Mouse (Mus musculus) kidney, postnatal 0 days (tissue): ENCODE results near the gene Rdh5. TPM values are rescaled to one million over a fixed set of nuclear protein-coding genes. Genes with fewer than 3 reads are reported as not detected.

Experiments used
- ATAC-seq: fragments of 200-750 bp; cut with Nextera tagmentation; replicated peaks from 2 replicates; pipeline ENCODE4 v1.8.0; 2017; ENCODE audit warnings: low read depth, moderate number of reproducible peaks, moderate TSS enrichment, moderate library complexity; ENCODE audit not compliant: low FRiP score
- DNase-seq: peaks from one replicate; pipeline ENCODE4 v3.0.0-alpha.2; 2016; ENCODE audit warnings: low spot score
- H3K27ac ChIP-seq: fragments of 300-500 bp; sonication (generic); 2 replicates; pipeline ENCODE4 v1.5.1; 2014; ENCODE audit warnings: mild to moderate bottlenecking
- H3K27me3 ChIP-seq: fragments of 300-500 bp; sonication (generic); 2 replicates; pipeline ENCODE4 v1.6.1; 2014; ENCODE audit warnings: low read length, mixed read lengths; ENCODE audit not compliant: insufficient read depth
- H3K36me3 ChIP-seq: fragments of 300-500 bp; sonication (generic); 2 replicates; pipeline ENCODE4 v1.6.1; 2014; ENCODE audit warnings: low read length, mixed read lengths; ENCODE audit not compliant: insufficient read depth
- H3K4me1 ChIP-seq: fragments of 300-500 bp; sonication (generic); replicated peaks from 2 replicates; pipeline ENCODE4 v1.6.1; 2014; ENCODE audit warnings: antibody characterized with exemption, low read length, mixed read lengths; ENCODE audit not compliant: insufficient read depth
- H3K4me2 ChIP-seq: fragments of 300-500 bp; sonication (generic); 2 replicates; pipeline ENCODE4 v1.6.1; 2014; ENCODE audit warnings: mild to moderate bottlenecking, low read length, moderate library complexity, mixed read lengths
- H3K4me3 ChIP-seq: fragments of 300-500 bp; sonication (generic); replicated peaks from 2 replicates; pipeline ENCODE4 v1.5.1; 2014; ENCODE audit warnings: low read depth, low read length
- H3K9ac ChIP-seq: fragments of 300-500 bp; sonication (generic); 2 replicates; pipeline ENCODE4 v1.6.1; 2014; ENCODE audit warnings: low read depth, low read length
- H3K9me3 ChIP-seq: fragments of 300-500 bp; sonication (generic); replicated peaks from 2 replicates; pipeline ENCODE4 v1.6.1; 2016; ENCODE audit warnings: low read length, inconsistent platforms, mixed read lengths
- CTCF ChIP-seq: IDR thresholded peaks from 2 replicates; pipeline ENCODE4 v1.5.1; 2016; ENCODE audit warnings: antibody characterized with exemption, low read depth, mild to moderate bottlenecking, moderate library complexity
- WGBS: fragments of 180-500 bp; shearing (Covaris S2); extraction: QIAGEN DNeasy Blood & Tissue Kit; methylation state at CpG from one replicate; pipeline ENCODE4 v1.1.7; 2014; 5-methylcytosine and 5-hydroxymethylcytosine counted together
- polyA plus RNA-seq: library from polyadenylated mRNA; unstranded; fragments of >200 nt; fragmentation: Nextera tagmentation; extraction: Ambion mirVana; gene quantifications from 2 replicates; pipeline ENCODE4 v1.2.1, GENCODE M21; 2015

Rdh5 gene
- polyA plus RNA-seq, 1 experiment from 2014 or later, result 12.9 TPM

- 67% methylated on average over 16 of the region's 16 CpGs for WGBS
- peaks cover 7% of the 10 kb centered on the region; the same call in 1 of the 2 replicates for H3K36me3 ChIP-seq
- H3K27ac ChIP-seq, result peak overlapping the region; percentile 95
- ATAC-seq (no peak), DNase-seq (no peak)
- no peaks in the 10 kb centered on the region for H3K27me3 ChIP-seq
- peak overlapping the region; percentile 65 for H3K4me3 ChIP-seq
- no peaks in the 10 kb centered on the region for H3K9me3 ChIP-seq
- TF ChIP-seq CTCF, result no peak
- H3K4me2 ChIP-seq, result peak overlapping the region; percentile 59
- H3K4me1 ChIP-seq, result peaks cover 31% of the 10 kb centered on the region
- peak overlapping the region; percentile 75 for H3K9ac ChIP-seq
Measured at GRCm38 (mm10) chr10:128921883-128922821, 536 bp downstream of the Rdh5 start.

- no peak for TF ChIP-seq CTCF
- no peak overlapping the region for H3K4me3 ChIP-seq
- no peak overlapping the region for H3K4me2 ChIP-seq
- peak overlapping the region; percentile 67 for H3K27ac ChIP-seq
- no peaks in the 10 kb centered on the region for H3K27me3 ChIP-seq
- WGBS, result 29% methylated on average over 1 of the region's 1 CpGs
- no peaks in the 10 kb centered on the region for H3K9me3 ChIP-seq
- peaks cover 15% of the 10 kb centered on the region; the same call in 1 of the 2 replicates for H3K36me3 ChIP-seq
- H3K9ac ChIP-seq, result no peak overlapping the region
- no peak for DNase-seq
- ATAC-seq, result no peak
- H3K4me1 ChIP-seq, result peaks cover 31% of the 10 kb centered on the region
Measured at GRCm38 (mm10) chr10:128921251-128921650, 1.4 kb downstream of the Rdh5 start.

- no peak for TF ChIP-seq CTCF
- 64% methylated on average over 3 of the region's 3 CpGs for WGBS
- peaks cover 31% of the 10 kb centered on the region for H3K4me1 ChIP-seq
- peak overlapping the region; percentile 67 for H3K27ac ChIP-seq
- H3K4me3 ChIP-seq, result no peak overlapping the region
- no peaks in the 10 kb centered on the region for H3K27me3 ChIP-seq
- peaks cover 15% of the 10 kb centered on the region; the same call in 1 of the 2 replicates for H3K36me3 ChIP-seq
- H3K9me3 ChIP-seq, result no peaks in the 10 kb centered on the region
- DNase-seq (peak; percentile 76), ATAC-seq (no peak)
- no peak overlapping the region for H3K9ac ChIP-seq
- no peak overlapping the region for H3K4me2 ChIP-seq
Measured at GRCm38 (mm10) chr10:128920736-128921161, 1.9 kb downstream of the Rdh5 start.

GRCm38 (mm10) chr10:128919966-128920365, 2.7 kb downstream of the Rdh5 start:
- 73% methylated on average over 7 of the region's 7 CpGs for WGBS
- H3K4me2 ChIP-seq, result no peak overlapping the region
- ATAC-seq, result no peak
- H3K36me3 ChIP-seq, result peaks cover 15% of the 10 kb centered on the region; the same call in 1 of the 2 replicates
- H3K4me1 ChIP-seq, result peaks cover 31% of the 10 kb centered on the region
- H3K9ac ChIP-seq, result 0 out of 2 replicates have a peak overlapping the region, but pooled peaks have one; percentile 18
- H3K4me3 ChIP-seq, result no peak overlapping the region
- DNase-seq, result no peak
- peak overlapping the region; percentile 25 for H3K27ac ChIP-seq
- no peak for TF ChIP-seq CTCF
- H3K9me3 ChIP-seq, result no peaks in the 10 kb centered on the region
- no peaks in the 10 kb centered on the region for H3K27me3 ChIP-seq

GRCm38 (mm10) chr10:128919203-128919631, 3.5 kb downstream of the Rdh5 start:
- peak overlapping the region; percentile 25 for H3K27ac ChIP-seq
- DNase-seq, result peak; percentile 59
- ATAC-seq, result peak; percentile 25

GRCm38 (mm10) chr10:128918246-128918645, 4.4 kb downstream of the Rdh5 start:
- Histone ChIP-seq H3K27me3 (no peaks in the 10 kb centered on the region), H3K9me3 (no peaks in the 10 kb centered on the region), H3K27ac (0 out of 2 replicates have a peak overlapping the region, but pooled peaks have one; percentile 25), H3K36me3 (peaks cover 30% of the 10 kb centered on the region; the same call in 1 of the 2 replicates), H3K4me3 (no peak overlapping the region), H3K4me2 (no peak overlapping the region), H3K9ac (no peak overlapping the region), H3K4me1 (peaks cover 35% of the 10 kb centered on the region)
- no peak for TF ChIP-seq CTCF
- 70% methylated on average over 7 of the region's 7 CpGs for WGBS
- DNase-seq, result no peak
- no peak for ATAC-seq

More at GRCm38 (mm10) chr10:128919203-128919631, 3.5 kb downstream of the Rdh5 start:
- peaks cover 31% of the 10 kb centered on the region for H3K4me1 ChIP-seq
- no peaks in the 10 kb centered on the region for H3K9me3 ChIP-seq
- no peak overlapping the region for H3K4me3 ChIP-seq
- H3K9ac ChIP-seq, result 0 out of 2 replicates have a peak overlapping the region, but pooled peaks have one; percentile 18
- H3K36me3 ChIP-seq, result peaks cover 20% of the 10 kb centered on the region; the same call in 1 of the 2 replicates
- TF ChIP-seq CTCF, result no peak
- 25% methylated on average over 6 of the region's 6 CpGs for WGBS
- H3K4me2 ChIP-seq, result no peak overlapping the region
- H3K27me3 ChIP-seq, result no peaks in the 10 kb centered on the region
